Mouse (Mus musculus): ENCODE measurements around the gene Bdh1.

- no peak for TF ChIP-seq CTCF (IDR thresholded peaks at IDR 0.05; ENCODE audit: borderline replicate concordance, control insufficient read depth, extremely low read depth, insufficient read depth, low read length, poor library complexity)
- TF ChIP-seq POLR2A (IDR thresholded peaks at IDR 0.05; ENCODE audit: control insufficient read depth, extremely low read depth, insufficient read depth, low read length, poor library complexity): no peak
Observed at GRCm38 (mm10) chr16:31413777-31414176, 8.3 kb upstream of the Bdh1 start.

Measured in thymus, adult 2 months (tissue).